Mouse (Mus musculus): Measurements from ENCODE around the gene Mcl1. TPM values are rescaled to one million over a fixed set of nuclear protein-coding genes. Genes with fewer than 3 reads are reported as not detected.
"Not testable (repeated sequence)": the region's sequence is repeated elsewhere in the genome, so short reads cannot be mapped to it uniquely, and the experiment has no call there.

Gene Mcl1
- polyA plus RNA-seq, 1 experiment from 2014 or later, result 65.8 TPM

DNA sequence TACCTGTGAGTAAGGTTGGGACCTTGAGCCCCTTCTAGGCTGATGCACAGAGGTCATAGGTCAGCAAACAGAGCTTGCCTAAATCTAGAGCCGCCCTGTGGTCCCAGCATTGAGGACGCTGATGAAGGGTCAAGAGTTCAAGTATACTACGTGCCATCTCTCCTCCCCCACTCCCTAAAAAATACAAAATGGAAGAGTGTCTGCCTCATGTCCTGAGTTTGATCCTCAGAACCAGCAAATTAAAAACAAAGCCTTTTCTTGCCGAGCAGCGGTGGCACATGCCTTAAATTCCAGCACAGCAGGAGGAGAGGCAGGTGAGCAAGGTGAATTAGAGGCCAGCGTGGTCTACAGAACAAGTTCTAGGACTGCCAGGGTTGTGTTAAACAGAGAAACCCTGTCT is 5.7 kb upstream of the Mcl1 start:
- Histone ChIP-seq H3K27me3 (replicated peaks; ENCODE audit: control insufficient read depth, insufficient read depth, low read length) (no peaks in the 10 kb centered on the region), H3K9ac (ENCODE audit: low read depth, low read length) (no peak overlapping the region), H3K4me2 (ENCODE audit: low read depth, low read length) (no peak overlapping the region), H3K27ac (replicated peaks; ENCODE audit: low read depth, low read length) (no peak overlapping the region), H3K9me3 (ENCODE audit: control insufficient read depth, low read length) (no peaks in the 10 kb centered on the region), H3K4me3 (ENCODE audit: low read depth, low read length) (no peak overlapping the region), H3K4me1 (ENCODE audit: control insufficient read depth, insufficient read depth, low read length) (0 out of 2 replicates have a peak, but pooled peaks cover 4% of the 10 kb centered on the region), H3K36me3 (ENCODE audit: control insufficient read depth, insufficient read depth, low read length) (no peaks in the 10 kb centered on the region)
- ATAC-seq (ENCODE audit: low read depth) (no peak), DNase-seq (ENCODE audit: low spot score) (no peak)
- WGBS, result 13% methylated on average over 6 of the region's 6 CpGs

- DNase-seq (ENCODE audit: low spot score) (peak; percentile 82), ATAC-seq (ENCODE audit: low read depth) (no peak; the same call in 1 of the 2 replicates)
- no peak overlapping the region for H3K4me3 ChIP-seq (ENCODE audit: low read depth, low read length)
- H3K4me1 ChIP-seq (ENCODE audit: control insufficient read depth, insufficient read depth, low read length), result 0 out of 2 replicates have a peak, but pooled peaks cover 4% of the 10 kb centered on the region
- no peak overlapping the region; the same call in 1 of the 2 replicates for H3K27ac ChIP-seq (replicated peaks; ENCODE audit: low read depth, low read length)
- WGBS, result 14% methylated on average over 11 of the region's 11 CpGs
- H3K9me3 ChIP-seq (ENCODE audit: control insufficient read depth, low read length), result no peaks in the 10 kb centered on the region
- no peak overlapping the region for H3K9ac ChIP-seq (ENCODE audit: low read depth, low read length)
- no peak overlapping the region for H3K4me2 ChIP-seq (ENCODE audit: low read depth, low read length)
- no peaks in the 10 kb centered on the region for H3K27me3 ChIP-seq (replicated peaks; ENCODE audit: control insufficient read depth, insufficient read depth, low read length)
- H3K36me3 ChIP-seq (ENCODE audit: control insufficient read depth, insufficient read depth, low read length), result no peaks in the 10 kb centered on the region
These were observed 5.0 kb upstream of the Mcl1 start for GRCm38 (mm10) chr3:95653473-95654034.

DNA sequence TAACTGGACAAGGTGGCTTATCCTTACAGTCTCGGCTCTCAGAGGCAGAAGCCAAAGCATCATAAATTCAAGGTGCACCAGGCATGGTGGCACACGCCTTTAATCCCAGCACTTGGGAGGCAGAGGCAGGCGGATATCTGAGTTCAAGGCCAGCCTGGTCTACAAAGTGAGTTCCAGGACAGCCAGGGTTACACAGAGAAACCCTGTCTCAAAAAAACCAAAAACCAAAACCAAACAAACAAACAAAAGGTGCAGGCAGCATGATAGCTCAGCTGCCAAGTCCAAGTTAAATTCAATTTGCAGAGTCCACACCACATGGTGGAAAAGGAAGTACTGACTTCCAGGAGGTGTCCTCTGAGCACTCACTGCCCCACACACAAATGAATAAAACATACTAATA is 4.2 kb upstream of the Mcl1 start:
- H3K9ac ChIP-seq (ENCODE audit: low read depth, low read length); H3K27me3 ChIP-seq (replicated peaks; ENCODE audit: control insufficient read depth, insufficient read depth, low read length); ATAC-seq (ENCODE audit: low read depth); H3K36me3 ChIP-seq (ENCODE audit: control insufficient read depth, insufficient read depth, low read length); DNase-seq (ENCODE audit: low spot score); H3K4me2 ChIP-seq (ENCODE audit: low read depth, low read length); H3K9me3 ChIP-seq (ENCODE audit: control insufficient read depth, low read length); H3K4me3 ChIP-seq (ENCODE audit: low read depth, low read length); H3K27ac ChIP-seq (replicated peaks; ENCODE audit: low read depth, low read length); H3K4me1 ChIP-seq (ENCODE audit: control insufficient read depth, insufficient read depth, low read length): not testable (repeated sequence)
- 91% methylated on average over 3 of the region's 3 CpGs for WGBS

DNA sequence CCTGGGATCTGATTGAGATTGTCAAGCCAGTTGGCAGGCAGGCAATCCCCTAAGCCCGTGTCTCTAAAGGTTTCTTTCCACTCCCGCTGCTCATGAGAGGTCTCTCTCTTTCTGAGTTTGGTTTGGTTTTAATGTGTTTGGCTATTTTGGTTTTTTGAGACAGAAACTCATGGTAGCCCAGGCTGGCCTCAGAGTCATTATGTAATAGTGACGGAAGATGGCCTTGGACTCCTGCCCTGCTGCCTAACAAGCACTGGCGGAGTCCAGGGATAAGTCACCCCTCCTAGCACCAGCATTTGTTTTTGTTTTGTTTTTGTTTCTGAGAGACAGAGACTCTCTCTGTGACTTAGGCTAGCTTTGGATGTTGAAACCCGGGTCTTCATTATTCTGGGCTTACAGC is 3.2 kb upstream of the Mcl1 start:
- H3K27me3 ChIP-seq (replicated peaks; ENCODE audit: control insufficient read depth, insufficient read depth, low read length), result no peaks in the 10 kb centered on the region
- H3K4me2 ChIP-seq (ENCODE audit: low read depth, low read length), result no peak overlapping the region
- no peak for ATAC-seq (ENCODE audit: low read depth)
- H3K36me3 ChIP-seq (ENCODE audit: control insufficient read depth, insufficient read depth, low read length), result peaks cover 5% of the 10 kb centered on the region
- no peak overlapping the region for H3K4me3 ChIP-seq (ENCODE audit: low read depth, low read length)
- peaks cover 7% of the 10 kb centered on the region; the same call in 1 of the 2 replicates for H3K4me1 ChIP-seq (ENCODE audit: control insufficient read depth, insufficient read depth, low read length)
- H3K9ac ChIP-seq (ENCODE audit: low read depth, low read length), result no peak overlapping the region
- no peaks in the 10 kb centered on the region for H3K9me3 ChIP-seq (ENCODE audit: control insufficient read depth, low read length)
- no peak overlapping the region for H3K27ac ChIP-seq (replicated peaks; ENCODE audit: low read depth, low read length)
- no peak for DNase-seq (ENCODE audit: low spot score)
- 87% methylated on average over 5 of the region's 5 CpGs for WGBS

DNA sequence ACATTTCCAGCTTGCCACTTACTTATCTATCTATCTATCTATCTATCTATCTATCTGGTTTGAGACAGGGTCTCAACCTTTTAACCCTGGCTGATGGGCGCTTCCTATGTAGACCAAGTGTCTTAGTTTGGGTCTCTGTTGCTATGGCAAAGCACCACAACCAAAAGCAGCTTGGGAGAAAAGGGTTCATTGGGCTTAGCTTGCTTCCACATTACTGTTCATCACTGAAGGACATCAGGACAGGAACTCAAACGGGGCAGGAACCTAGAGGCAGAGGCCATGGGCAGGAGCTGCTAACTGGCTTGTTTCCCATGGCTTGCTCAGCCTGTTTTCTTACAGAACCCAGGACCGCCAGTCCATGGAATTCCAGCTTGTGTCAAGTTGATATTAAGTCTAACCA is 1.5 kb upstream of the Mcl1 start:
- WGBS, result 86% methylated on average over 3 of the region's 3 CpGs
- DNase-seq (ENCODE audit: low spot score), result no peak
- Histone ChIP-seq H3K4me2 (ENCODE audit: low read depth, low read length) (no peak overlapping the region), H3K4me1 (ENCODE audit: control insufficient read depth, insufficient read depth, low read length) (peaks cover 19% of the 10 kb centered on the region), H3K27me3 (replicated peaks; ENCODE audit: control insufficient read depth, insufficient read depth, low read length) (no peaks in the 10 kb centered on the region), H3K36me3 (ENCODE audit: control insufficient read depth, insufficient read depth, low read length) (peaks cover 21% of the 10 kb centered on the region), H3K9me3 (ENCODE audit: control insufficient read depth, low read length) (no peaks in the 10 kb centered on the region), H3K9ac (ENCODE audit: low read depth, low read length) (no peak overlapping the region), H3K4me3 (ENCODE audit: low read depth, low read length) (no peak overlapping the region), H3K27ac (replicated peaks; ENCODE audit: low read depth, low read length) (no peak overlapping the region)
- ATAC-seq (ENCODE audit: low read depth), result no peak

DNA sequence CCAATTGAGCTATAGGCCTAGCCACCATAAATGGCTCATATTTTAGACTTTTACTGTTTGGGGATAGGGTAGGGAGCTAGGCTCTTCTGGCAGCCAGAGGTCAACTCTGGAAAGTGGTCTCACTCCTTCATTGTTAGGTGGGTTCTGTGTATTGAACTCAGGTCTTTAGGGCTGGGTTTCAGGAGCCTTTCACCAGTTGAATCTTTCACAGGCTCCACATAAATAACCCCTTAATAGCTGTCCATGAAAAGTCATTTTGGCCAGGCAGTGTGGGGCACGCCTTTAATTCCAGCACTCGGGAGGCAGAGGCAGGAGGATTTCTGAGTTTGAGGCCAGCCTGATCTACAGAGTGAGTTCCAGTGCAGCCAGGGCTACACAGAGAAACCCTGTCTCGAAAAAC is 877 bp upstream of the Mcl1 start:
- WGBS, result 91% methylated on average over 3 of the region's 3 CpGs
- H3K9ac ChIP-seq (ENCODE audit: low read depth, low read length), result no peak overlapping the region; the same call in 1 of the 2 replicates
- no peak for ATAC-seq (ENCODE audit: low read depth)
- no peaks in the 10 kb centered on the region for H3K27me3 ChIP-seq (replicated peaks; ENCODE audit: control insufficient read depth, insufficient read depth, low read length)
- peak overlapping the region; percentile 99; the same call in 1 of the 2 replicates for H3K4me3 ChIP-seq (ENCODE audit: low read depth, low read length)
- no peak for DNase-seq (ENCODE audit: low spot score)
- H3K36me3 ChIP-seq (ENCODE audit: control insufficient read depth, insufficient read depth, low read length), result peaks cover 27% of the 10 kb centered on the region
- peaks cover 25% of the 10 kb centered on the region for H3K4me1 ChIP-seq (ENCODE audit: control insufficient read depth, insufficient read depth, low read length)
- H3K4me2 ChIP-seq (ENCODE audit: low read depth, low read length), result peak overlapping the region; percentile 75
- H3K9me3 ChIP-seq (ENCODE audit: control insufficient read depth, low read length), result no peaks in the 10 kb centered on the region
- H3K27ac ChIP-seq (replicated peaks; ENCODE audit: low read depth, low read length), result peak overlapping the region; percentile 99; the same call in 1 of the 2 replicates

DNA sequence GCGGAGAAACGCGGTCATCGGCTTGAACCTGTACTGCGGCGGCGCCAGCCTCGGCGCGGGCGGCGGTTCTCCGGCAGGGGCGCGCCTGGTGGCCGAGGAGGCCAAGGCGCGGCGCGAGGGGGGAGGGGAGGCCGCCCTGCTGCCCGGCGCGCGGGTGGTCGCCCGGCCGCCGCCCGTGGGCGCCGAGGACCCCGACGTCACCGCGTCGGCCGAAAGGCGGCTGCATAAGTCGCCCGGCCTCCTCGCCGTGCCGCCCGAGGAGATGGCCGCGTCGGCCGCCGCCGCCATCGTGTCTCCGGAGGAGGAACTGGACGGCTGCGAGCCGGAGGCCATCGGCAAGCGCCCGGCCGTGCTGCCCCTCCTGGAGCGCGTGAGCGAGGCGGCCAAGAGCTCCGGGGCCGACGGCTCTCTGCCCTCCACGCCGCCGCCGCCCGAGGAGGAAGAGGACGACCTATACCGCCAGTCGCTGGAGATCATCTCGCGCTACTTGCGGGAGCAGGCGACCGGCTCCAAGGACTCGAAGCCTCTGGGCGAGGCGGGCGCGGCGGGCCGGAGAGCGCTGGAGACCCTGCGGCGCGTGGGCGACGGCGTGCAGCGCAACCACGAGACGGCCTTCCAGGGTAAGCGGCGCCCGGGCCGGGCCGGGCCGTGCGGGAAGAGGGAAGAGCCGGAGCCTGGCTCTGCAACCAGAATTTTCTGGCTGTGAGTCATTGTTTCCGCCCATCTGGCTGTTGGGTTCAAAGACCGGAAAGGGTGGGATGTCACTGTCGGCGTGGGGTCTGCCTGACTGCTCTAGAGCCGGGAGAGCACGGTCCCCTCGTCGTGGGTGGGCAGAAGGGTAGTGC is 502 bp downstream of the Mcl1 start:
- Histone ChIP-seq H3K4me1 (ENCODE audit: control insufficient read depth, insufficient read depth, low read length) (peaks cover 26% of the 10 kb centered on the region), H3K4me3 (ENCODE audit: low read depth, low read length) (peak overlapping the region; percentile 99), H3K36me3 (ENCODE audit: control insufficient read depth, insufficient read depth, low read length) (peaks cover 41% of the 10 kb centered on the region), H3K4me2 (ENCODE audit: low read depth, low read length) (peak overlapping the region; percentile 75), H3K9me3 (ENCODE audit: control insufficient read depth, low read length) (no peaks in the 10 kb centered on the region), H3K9ac (ENCODE audit: low read depth, low read length) (peak overlapping the region; percentile 100), H3K27ac (replicated peaks; ENCODE audit: low read depth, low read length) (peak overlapping the region; percentile 99), H3K27me3 (replicated peaks; ENCODE audit: control insufficient read depth, insufficient read depth, low read length) (no peaks in the 10 kb centered on the region)
- DNase-seq (ENCODE audit: low spot score) (peak; percentile 93), ATAC-seq (ENCODE audit: low read depth) (peak; percentile 53)
- WGBS, result under 1% methylated on average over 43 of the region's 113 CpGs

DNA sequence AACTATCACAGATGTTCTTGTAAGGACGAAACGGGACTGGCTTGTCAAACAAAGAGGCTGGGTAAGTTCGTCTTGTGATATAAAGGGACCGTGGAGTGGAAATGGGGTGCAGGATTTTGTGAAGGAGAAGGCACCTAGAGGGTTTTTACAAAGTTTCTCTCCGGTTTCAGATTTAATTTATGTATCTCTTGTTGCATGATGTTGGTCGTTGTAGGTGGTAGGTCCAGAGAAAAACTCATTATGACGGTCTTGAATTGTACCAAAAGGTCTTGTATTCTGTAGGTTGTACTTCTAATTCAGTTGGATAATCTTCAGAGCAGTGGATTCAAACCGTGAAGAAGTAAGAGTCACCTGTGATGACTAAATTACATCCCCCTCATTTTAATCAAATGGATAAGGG is 1.4 kb downstream of the Mcl1 start:
- no peaks in the 10 kb centered on the region for H3K27me3 ChIP-seq (replicated peaks; ENCODE audit: control insufficient read depth, insufficient read depth, low read length)
- H3K36me3 ChIP-seq (ENCODE audit: control insufficient read depth, insufficient read depth, low read length), result peaks cover 49% of the 10 kb centered on the region
- H3K9me3 ChIP-seq (ENCODE audit: control insufficient read depth, low read length), result no peaks in the 10 kb centered on the region
- peak overlapping the region; percentile 99 for H3K4me3 ChIP-seq (ENCODE audit: low read depth, low read length)
- peak overlapping the region; percentile 99 for H3K27ac ChIP-seq (replicated peaks; ENCODE audit: low read depth, low read length)
- H3K9ac ChIP-seq (ENCODE audit: low read depth, low read length), result peak overlapping the region; percentile 100
- H3K4me1 ChIP-seq (ENCODE audit: control insufficient read depth, insufficient read depth, low read length), result peaks cover 26% of the 10 kb centered on the region
- DNase-seq (ENCODE audit: low spot score) (no peak), ATAC-seq (ENCODE audit: low read depth) (no peak)
- H3K4me2 ChIP-seq (ENCODE audit: low read depth, low read length), result peak overlapping the region; percentile 75
- WGBS, result 2% methylated on average over 8 of the region's 8 CpGs
